Mouse (Mus musculus): ENCODE data around the gene Akap13.
"Not testable (repeated sequence)": the region's sequence is repeated elsewhere in the genome, so short reads cannot be mapped to it uniquely, and the experiment has no call there.

The Akap13 gene

GRCm38 (mm10) chr7:75767080-75767769 lies 311.9 kb downstream of the Akap13 start:
- not testable (repeated sequence) for DNase-seq (ENCODE audit: low spot score)

DNA sequence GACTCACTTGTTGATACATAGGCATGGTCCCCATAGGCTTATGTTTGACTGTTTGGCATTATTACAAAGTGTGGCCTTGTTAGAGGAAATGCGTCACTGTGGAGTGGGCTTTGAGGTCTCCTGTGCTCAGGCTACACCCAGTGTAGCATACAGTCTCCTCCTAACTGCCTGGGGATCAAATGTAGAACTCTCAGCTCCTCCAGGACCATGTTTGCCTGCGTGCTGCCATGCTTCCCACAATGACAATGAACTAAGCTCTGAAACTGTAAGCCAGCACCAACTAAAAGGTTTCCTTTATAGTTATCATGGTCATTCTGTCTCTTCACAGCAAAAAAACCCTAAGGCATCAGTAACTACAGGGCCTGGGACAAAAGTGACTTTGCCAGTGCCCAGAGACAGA lies 312.8 kb downstream of the Akap13 start:
- no peak for DNase-seq (ENCODE audit: low spot score)

GRCm38 (mm10) chr7:75769909-75770308 lies 314.6 kb downstream of the Akap13 start:
- DNase-seq (ENCODE audit: low spot score): no peak

- DNase-seq (ENCODE audit: low spot score): not testable (repeated sequence)
Measured at GRCm38 (mm10) chr7:75774095-75775078, 319.1 kb downstream of the Akap13 start.

- no peak for DNase-seq (ENCODE audit: low spot score)
Measured at GRCm38 (mm10) chr7:75778053-75778452, 322.7 kb downstream of the Akap13 start.

DNA sequence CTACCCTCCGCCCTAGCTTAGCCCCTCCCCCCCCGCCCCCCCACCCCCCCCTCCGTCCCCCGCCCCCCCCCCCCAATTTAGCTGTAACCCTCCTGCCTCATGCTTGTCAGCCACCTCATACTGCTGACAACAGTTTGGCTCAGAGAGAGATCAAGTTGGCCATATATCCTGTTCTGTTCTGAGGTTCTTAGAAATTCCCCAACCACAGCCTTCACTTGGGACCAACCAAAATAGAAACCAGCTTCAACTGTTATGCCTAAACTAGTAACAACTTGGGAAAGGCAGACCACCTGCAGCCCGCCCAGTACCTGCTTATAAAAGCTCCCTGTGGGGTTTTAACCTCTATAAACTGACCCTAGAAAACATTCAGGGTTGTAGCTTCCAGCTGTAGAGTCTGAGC lies 325.5 kb downstream of the Akap13 start:
- no peak for DNase-seq (ENCODE audit: low spot score)

DNA sequence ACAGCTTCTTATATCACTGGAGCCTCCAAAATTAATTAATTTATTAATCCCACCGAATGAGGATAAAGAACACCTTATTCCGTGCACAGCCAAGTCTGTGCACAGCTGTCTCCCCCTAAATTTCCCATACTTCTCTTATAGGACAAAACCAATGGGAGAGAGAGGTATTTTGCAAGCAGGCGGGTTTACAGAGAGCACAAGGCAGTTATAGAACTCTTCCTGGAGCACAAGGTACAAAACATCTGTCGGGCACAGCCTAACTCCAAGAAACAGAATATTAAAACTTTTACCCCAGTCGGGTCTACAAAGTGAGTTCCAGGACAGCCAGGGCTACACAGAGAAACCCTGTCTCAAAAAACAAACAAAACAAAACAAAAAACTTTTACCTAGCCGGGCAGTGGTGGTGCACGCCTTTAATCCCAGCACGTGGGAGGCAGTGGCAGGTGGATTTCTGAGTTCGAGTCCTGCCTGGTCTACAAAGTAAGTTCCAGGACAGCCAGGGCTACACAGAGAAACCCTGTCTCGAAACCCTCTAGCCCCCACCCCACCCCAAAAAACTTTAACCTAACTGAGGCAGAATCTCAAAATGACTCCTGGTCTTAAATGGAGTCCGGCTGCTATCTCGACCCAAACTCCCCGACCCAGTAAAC lies 326.1 kb downstream of the Akap13 start:
- DNase-seq (ENCODE audit: low spot score): no peak

GRCm38 (mm10) chr7:75781948-75782722 lies 326.8 kb downstream of the Akap13 start:
- peak; percentile 79 for DNase-seq (ENCODE audit: low spot score)

- DNase-seq (ENCODE audit: low spot score): no peak
Measured at GRCm38 (mm10) chr7:75782723-75783011, 327.3 kb downstream of the Akap13 start.

DNA sequence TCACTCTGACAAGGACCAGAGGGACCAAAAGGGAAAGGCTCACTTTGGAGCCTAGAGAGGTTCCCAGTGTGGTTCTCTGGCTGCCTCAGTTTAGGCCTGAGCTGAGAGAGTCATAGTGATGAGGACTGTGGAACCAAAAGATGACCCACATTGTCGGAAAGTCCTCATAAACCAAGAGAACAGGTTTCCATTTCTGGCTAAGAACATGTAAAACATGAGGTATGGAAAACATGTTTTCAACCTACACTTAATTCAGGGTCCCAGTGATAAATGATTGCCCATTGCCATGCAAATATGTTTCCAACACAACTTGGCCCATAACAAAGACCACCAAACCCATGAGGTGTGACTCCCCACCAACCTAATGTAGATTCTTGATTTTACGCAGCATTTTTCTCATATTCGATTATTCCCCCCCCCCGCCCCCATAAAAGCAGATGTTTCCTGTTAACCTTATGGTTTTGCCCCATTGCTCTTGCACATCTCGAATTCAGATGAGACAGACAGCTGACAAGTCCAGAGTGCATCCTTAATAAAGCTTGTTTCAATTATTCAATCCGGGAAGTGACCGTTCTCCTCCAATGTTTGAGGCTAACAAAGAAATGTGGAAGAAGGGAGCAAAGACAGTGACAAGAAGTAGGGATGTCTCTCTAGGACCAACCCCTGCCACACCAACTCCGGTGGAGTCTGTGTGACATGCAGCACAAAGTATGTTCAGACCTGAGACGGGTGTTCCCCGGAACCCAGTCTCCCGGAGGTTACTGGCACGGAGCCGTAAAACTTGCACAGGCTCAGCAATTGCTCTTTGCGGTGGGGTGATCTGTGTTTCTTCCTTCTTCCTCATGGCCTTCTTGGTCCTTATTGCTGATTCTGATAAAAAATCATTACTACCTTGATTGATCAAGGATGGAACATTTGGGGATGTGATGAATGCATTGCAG lies 330.3 kb downstream of the Akap13 start:
- DNase-seq (ENCODE audit: low spot score): no peak

DNA sequence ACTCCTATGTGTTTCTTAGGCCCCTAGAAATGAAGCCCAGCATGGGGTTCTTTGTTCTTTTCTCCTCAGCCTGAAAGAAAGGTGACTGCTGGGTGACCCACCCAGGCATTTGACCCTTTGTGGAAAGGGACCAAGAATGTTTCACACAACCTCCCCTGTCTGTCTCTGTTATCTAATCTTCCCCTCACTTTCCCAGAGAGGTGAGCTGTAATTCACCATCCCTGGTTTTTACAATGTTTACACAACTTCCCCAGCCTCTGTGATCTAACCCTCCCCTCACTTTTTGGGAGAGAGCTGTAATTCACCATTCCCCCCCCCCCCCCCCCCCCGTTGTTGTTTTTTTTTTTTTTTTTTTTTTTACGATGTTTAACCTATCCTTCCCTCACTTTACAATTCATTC lies 331.5 kb downstream of the Akap13 start:
- DNase-seq (ENCODE audit: low spot score): no peak

- DNase-seq (ENCODE audit: low spot score): no peak
Measured at GRCm38 (mm10) chr7:75787371-75787770, 332.0 kb downstream of the Akap13 start.

DNA sequence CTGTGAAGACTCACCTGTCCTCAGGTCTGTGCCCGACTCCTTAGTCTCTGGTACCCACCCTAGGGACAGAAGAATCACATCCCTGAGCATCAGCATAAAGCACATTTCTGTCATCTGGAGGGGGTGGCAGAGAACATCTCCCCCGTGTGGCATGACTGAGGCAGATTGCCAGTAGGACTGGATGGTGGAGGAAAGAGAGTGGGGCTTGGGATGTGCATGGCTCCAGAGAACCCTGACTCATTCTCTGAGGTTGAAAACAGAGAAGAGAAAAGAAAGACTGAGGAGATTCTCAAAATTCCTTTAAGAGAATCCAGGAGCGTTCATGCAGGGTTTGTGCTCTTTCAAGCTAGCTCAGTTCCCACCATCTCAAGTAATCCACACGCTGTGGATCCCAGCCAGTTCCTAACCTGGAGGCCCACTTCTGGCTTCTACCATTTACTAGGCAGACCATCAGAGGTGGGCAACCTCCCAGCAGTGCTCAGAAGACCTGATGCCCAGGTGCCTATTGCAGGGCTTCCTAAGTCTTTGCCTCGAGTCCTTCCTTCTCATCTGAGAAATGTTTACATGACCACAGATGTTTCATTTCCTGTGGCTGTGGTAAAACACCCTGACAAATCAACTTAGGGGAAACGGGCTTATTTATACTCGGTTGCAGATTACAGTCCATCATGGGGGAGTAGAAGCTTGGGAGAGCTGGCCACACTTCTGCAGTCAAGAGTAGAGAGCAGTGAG lies 332.9 kb downstream of the Akap13 start:
- DNase-seq (ENCODE audit: low spot score): not testable (repeated sequence)

DNA sequence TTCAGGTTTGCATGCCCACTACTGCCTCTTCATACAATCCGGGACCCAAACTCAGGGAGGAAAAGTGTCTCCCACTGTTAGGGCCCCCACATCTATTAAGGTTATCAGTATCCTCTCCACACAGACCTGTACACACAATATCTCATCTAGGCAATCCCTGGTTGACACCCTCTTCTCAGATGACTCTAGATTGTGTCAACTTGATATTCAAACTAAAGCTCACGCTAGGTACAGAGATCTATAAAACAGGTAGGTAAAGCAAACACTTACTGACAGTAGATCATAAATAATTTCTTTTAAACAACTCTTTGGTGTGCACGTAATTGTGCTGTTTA lies 333.4 kb downstream of the Akap13 start:
- not testable (repeated sequence) for DNase-seq (ENCODE audit: low spot score)

- DNase-seq (ENCODE audit: low spot score): no peak
Measured at GRCm38 (mm10) chr7:75789746-75790145, 334.4 kb downstream of the Akap13 start.

- DNase-seq (ENCODE audit: low spot score): not testable (repeated sequence)
Measured at GRCm38 (mm10) chr7:75791092-75791837, 335.9 kb downstream of the Akap13 start.

DNA sequence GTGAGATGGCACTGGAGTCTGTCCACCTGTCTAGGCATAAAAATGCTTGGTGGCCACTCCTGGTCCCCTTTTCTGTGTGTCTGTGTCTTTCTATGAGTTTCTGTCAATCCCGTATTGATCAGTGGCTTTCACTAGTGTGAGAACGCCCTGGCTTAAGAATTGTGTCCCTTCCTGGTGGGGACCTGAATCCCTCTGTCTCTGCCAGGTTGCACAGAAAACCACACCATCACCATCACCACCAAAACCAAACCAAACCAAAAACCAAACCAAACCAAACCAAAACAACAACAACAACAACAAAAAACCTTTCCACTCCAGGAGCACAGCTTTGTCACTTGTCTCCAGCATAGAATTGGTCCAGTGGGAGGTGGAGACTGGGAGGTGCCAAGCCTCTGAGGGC lies 337.8 kb downstream of the Akap13 start:
- no peak for DNase-seq (ENCODE audit: low spot score)

- no peak for DNase-seq (ENCODE audit: low spot score)
Measured at GRCm38 (mm10) chr7:75793654-75794335, 338.5 kb downstream of the Akap13 start.

- no peak for DNase-seq (ENCODE audit: low spot score)
Measured at GRCm38 (mm10) chr7:75795106-75795505, 339.8 kb downstream of the Akap13 start.
